Mouse (Mus musculus) hindbrain, embryonic 11.5 days (tissue): Measurements from ENCODE around the gene Psmb5. TPM values are rescaled to one million over a fixed set of nuclear protein-coding genes. Genes with fewer than 3 reads are reported as not detected.

Source experiments
- ATAC-seq: fragments of 200-750 bp; cut with Nextera tagmentation; 2 replicates; pipeline ENCODE4 v1.8.0; 2017; ENCODE audit warnings: mild to moderate bottlenecking, moderate TSS enrichment, moderate library complexity; ENCODE audit not compliant: low FRiP score
- DNase-seq: peaks from one replicate; pipeline ENCODE4 v3.0.0-alpha.2; 2015; ENCODE audit warnings: low spot score
- H3K27ac ChIP-seq: fragments of 300-500 bp; sonication (generic); 2 replicates; pipeline ENCODE4 v1.5.1; 2014; ENCODE audit warnings: mild to moderate bottlenecking, low read depth, low read length
- H3K27me3 ChIP-seq: fragments of 300-500 bp; sonication (generic); 2 replicates; pipeline ENCODE4 v1.6.1; 2014; ENCODE audit warnings: mild to moderate bottlenecking, low read length, moderate library complexity, mixed read lengths; ENCODE audit not compliant: control insufficient read depth, insufficient read depth
- H3K36me3 ChIP-seq: fragments of 300-500 bp; sonication (generic); 2 replicates; pipeline ENCODE4 v1.6.1; 2014; ENCODE audit warnings: mild to moderate bottlenecking, low read length, moderate library complexity, mixed read lengths; ENCODE audit not compliant: control insufficient read depth, insufficient read depth
- H3K4me1 ChIP-seq: fragments of 300-500 bp; sonication (generic); replicated peaks from 2 replicates; pipeline ENCODE4 v1.6.1; 2014; ENCODE audit warnings: low read length, mixed read lengths; ENCODE audit not compliant: control insufficient read depth, insufficient read depth
- H3K4me2 ChIP-seq: fragments of 300-500 bp; sonication (generic); replicated peaks from 2 replicates; pipeline ENCODE4 v1.6.1; 2014; ENCODE audit warnings: mild to moderate bottlenecking, low read depth, low read length
- H3K4me3 ChIP-seq: fragments of 300-500 bp; sonication (generic); 2 replicates; pipeline ENCODE4 v1.5.1; 2014; ENCODE audit warnings: low read depth, low read length
- H3K9ac ChIP-seq: fragments of 300-500 bp; sonication (generic); 2 replicates; pipeline ENCODE4 v1.6.1; 2014; ENCODE audit warnings: low read depth, low read length
- H3K9me3 ChIP-seq: fragments of 300-500 bp; sonication (generic); 2 replicates; pipeline ENCODE4 v1.6.1; 2016; ENCODE audit warnings: low read length; ENCODE audit not compliant: control insufficient read depth
- WGBS: fragments of 180-500 bp; shearing (Covaris S2); extraction: QIAGEN DNeasy Blood & Tissue Kit; methylation state at CpG from one replicate; pipeline ENCODE4 v1.1.7; 2014; 5-methylcytosine and 5-hydroxymethylcytosine counted together
- polyA plus RNA-seq: library from polyadenylated mRNA; unstranded; fragments of >200 nt; fragmentation: Nextera tagmentation; extraction: Ambion mirVana; gene quantifications from 2 replicates; pipeline ENCODE4 v1.2.1, GENCODE M21; 2014

Psmb5 gene
- polyA plus RNA-seq, 1 experiment from 2014 or later = 439 TPM

- WGBS = 0% methylated on average over 78 of the region's 84 CpGs
- Histone ChIP-seq H3K27me3 (0 out of 2 replicates have a peak, but pooled peaks cover 2% of the 10 kb centered on the region), H3K4me1 (peaks cover 23% of the 10 kb centered on the region), H3K9me3 (no peaks in the 10 kb centered on the region), H3K4me3 (peak overlapping the region; percentile 83), H3K36me3 (peaks cover 2% of the 10 kb centered on the region; the same call in 1 of the 2 replicates), H3K4me2 (peak overlapping the region; percentile 83), H3K27ac (peak overlapping the region; percentile 73), H3K9ac (peak overlapping the region; percentile 93)
- ATAC-seq (0 out of 2 replicates have a peak, but pooled peaks have one; percentile 7), DNase-seq (peak; percentile 70)
Observed at GRCm38 (mm10) chr14:54576241-54577088, 41.4 kb downstream of the Psmb5 start.

DNA sequence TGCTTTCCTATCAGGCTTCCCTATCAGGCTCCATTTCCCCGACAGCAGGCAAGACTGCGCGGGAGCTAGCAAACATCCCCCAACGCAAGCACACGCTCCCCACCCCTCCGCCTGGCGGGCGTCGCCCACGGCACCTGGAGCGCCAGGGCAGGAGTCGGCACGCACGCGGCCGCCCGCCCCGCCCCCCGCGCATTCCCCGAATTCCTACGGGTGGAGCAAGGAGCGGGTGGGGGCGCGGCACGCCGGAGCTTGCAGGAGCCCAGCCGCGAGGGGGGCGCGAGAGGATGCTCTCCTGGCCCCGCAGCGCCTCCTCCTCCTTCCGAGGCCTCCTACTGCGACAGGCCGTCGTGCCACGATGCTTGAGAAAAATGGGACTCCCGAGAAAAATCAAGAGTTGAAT is 42.2 kb downstream of the Psmb5 start:
- H3K4me3 ChIP-seq = peak overlapping the region; percentile 83
- WGBS = under 1% methylated on average over 33 of the region's 39 CpGs
- ATAC-seq (no peak), DNase-seq (peak; percentile 82)
- H3K27ac ChIP-seq = peak overlapping the region; percentile 73; the same call in 1 of the 2 replicates
- H3K9me3 ChIP-seq = no peaks in the 10 kb centered on the region
- peak overlapping the region; percentile 93 for H3K9ac ChIP-seq
- H3K27me3 ChIP-seq = 0 out of 2 replicates have a peak, but pooled peaks cover 2% of the 10 kb centered on the region
- H3K4me2 ChIP-seq = peak overlapping the region; percentile 83
- peaks cover 2% of the 10 kb centered on the region; the same call in 1 of the 2 replicates for H3K36me3 ChIP-seq
- peaks cover 23% of the 10 kb centered on the region for H3K4me1 ChIP-seq

GRCm38 (mm10) chr14:54575031-54575430 is 42.8 kb downstream of the Psmb5 start:
- Histone ChIP-seq H3K4me2 (peak overlapping the region; percentile 83), H3K9me3 (no peaks in the 10 kb centered on the region), H3K27ac (no peak overlapping the region), H3K4me1 (peaks cover 23% of the 10 kb centered on the region), H3K4me3 (peak overlapping the region; percentile 83), H3K9ac (peak overlapping the region; percentile 93), H3K27me3 (0 out of 2 replicates have a peak, but pooled peaks cover 2% of the 10 kb centered on the region), H3K36me3 (peaks cover 2% of the 10 kb centered on the region; the same call in 1 of the 2 replicates)
- DNase-seq = no peak
- 2% methylated on average over 8 of the region's 8 CpGs for WGBS
- ATAC-seq = no peak

DNA sequence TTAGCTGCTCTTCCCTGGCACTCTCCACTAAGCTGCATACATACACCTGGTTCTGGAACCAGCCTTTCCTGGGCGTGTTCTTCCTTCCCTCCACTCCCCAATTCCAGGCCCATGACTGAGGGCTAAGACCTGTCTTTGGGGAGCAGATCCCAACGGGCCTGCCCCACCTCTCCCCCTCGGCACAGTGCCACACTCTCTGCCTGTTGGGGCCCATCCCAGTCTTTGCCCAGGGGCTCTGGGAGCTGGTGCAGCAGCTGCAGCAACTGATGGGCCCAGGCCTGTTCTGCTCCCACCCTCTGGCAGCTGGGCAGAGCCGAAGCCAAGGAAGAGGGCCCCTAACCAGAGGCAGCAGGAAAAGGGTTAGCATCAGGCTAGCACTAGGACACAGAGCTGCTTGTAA is 43.6 kb downstream of the Psmb5 start:
- Histone ChIP-seq H3K9me3 (no peaks in the 10 kb centered on the region), H3K27ac (no peak overlapping the region), H3K4me2 (peak overlapping the region; percentile 83), H3K4me3 (peak overlapping the region; percentile 83), H3K9ac (peak overlapping the region; percentile 52; the same call in 1 of the 2 replicates), H3K4me1 (peaks cover 26% of the 10 kb centered on the region), H3K27me3 (0 out of 2 replicates have a peak, but pooled peaks cover 2% of the 10 kb centered on the region), H3K36me3 (peaks cover 2% of the 10 kb centered on the region; the same call in 1 of the 2 replicates)
- 18% methylated on average over 4 of the region's 4 CpGs for WGBS
- DNase-seq (peak; percentile 44), ATAC-seq (no peak)

DNA sequence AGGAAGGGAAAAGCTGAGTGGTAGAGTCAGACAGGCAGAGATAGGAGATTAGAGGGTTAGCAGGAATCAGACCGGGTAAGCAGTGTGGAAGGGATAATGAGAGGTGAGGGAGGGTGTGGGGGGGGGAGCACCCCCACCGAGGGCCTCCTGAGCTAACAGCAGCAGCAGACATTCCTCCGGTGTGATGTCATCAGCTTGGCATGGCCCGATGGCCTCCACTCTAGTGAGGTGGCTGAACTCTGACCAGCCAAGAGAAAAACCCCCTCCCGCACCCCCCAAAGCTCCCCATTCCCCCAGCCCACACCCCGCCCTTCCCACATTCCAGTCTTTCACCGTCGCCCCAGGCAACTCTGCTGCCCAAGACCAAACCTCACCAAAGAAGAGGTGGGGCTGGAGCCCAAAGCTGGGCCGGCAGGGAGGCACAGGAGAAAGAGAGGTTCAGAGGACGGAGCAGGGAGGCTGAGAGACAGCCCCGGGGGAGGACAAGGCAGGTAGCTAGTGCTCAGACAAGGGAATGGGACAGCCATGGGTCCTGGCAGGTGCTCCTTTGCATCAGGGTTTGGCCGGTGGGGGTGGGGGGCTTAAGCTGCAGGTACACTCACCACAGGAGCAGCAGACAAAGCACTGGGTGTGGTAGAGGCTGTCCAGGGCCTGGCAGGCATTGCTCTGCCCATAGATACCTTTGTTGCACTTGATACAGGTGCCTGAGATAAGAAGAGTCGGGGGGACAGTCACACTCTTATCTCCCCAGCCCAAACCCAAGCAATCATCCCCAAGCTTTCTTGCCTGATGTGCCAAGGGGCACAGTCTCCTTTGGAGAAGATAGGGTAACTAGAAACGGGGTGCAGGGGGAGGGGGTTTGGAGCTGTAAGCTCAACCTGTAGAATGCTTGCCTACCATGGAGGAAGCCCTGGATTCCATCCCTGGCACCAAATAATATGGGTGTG is 44.8 kb downstream of the Psmb5 start:
- Histone ChIP-seq H3K27me3 (0 out of 2 replicates have a peak, but pooled peaks cover 2% of the 10 kb centered on the region), H3K9ac (0 out of 2 replicates have a peak overlapping the region, but pooled peaks have one; percentile 21), H3K27ac (peak overlapping the region; percentile 55; the same call in 1 of the 2 replicates), H3K4me2 (peak overlapping the region; percentile 83), H3K4me1 (peaks cover 26% of the 10 kb centered on the region), H3K9me3 (no peaks in the 10 kb centered on the region), H3K4me3 (peak overlapping the region; percentile 83), H3K36me3 (peaks cover 2% of the 10 kb centered on the region; the same call in 1 of the 2 replicates)
- DNase-seq (peak; percentile 71), ATAC-seq (peak; percentile 61)
- 7% methylated on average over 10 of the region's 14 CpGs for WGBS

- peaks cover 2% of the 10 kb centered on the region; the same call in 1 of the 2 replicates for H3K36me3 ChIP-seq
- H3K4me2 ChIP-seq = peak overlapping the region; percentile 83; the same call in 1 of the 2 replicates
- 0 out of 2 replicates have a peak, but pooled peaks cover 2% of the 10 kb centered on the region for H3K27me3 ChIP-seq
- 59% methylated on average over 4 of the region's 4 CpGs for WGBS
- no peak overlapping the region for H3K4me3 ChIP-seq
- H3K9me3 ChIP-seq = no peaks in the 10 kb centered on the region
- ATAC-seq (no peak), DNase-seq (no peak)
- peak overlapping the region; percentile 55; the same call in 1 of the 2 replicates for H3K27ac ChIP-seq
- no peak overlapping the region for H3K9ac ChIP-seq
- peaks cover 26% of the 10 kb centered on the region for H3K4me1 ChIP-seq
Observed at GRCm38 (mm10) chr14:54572122-54572521, 45.7 kb downstream of the Psmb5 start.

- DNase-seq (peak; percentile 37), ATAC-seq (no peak)
- Histone ChIP-seq H3K36me3 (peaks cover 2% of the 10 kb centered on the region; the same call in 1 of the 2 replicates), H3K4me3 (no peak overlapping the region), H3K27me3 (no peaks in the 10 kb centered on the region), H3K9ac (no peak overlapping the region), H3K27ac (no peak overlapping the region), H3K4me1 (peaks cover 23% of the 10 kb centered on the region), H3K4me2 (no peak overlapping the region), H3K9me3 (no peaks in the 10 kb centered on the region)
- WGBS = 59% methylated on average over 17 of the region's 17 CpGs
Observed at GRCm38 (mm10) chr14:54569451-54570392, 48.1 kb downstream of the Psmb5 start.
